Mouse (Mus musculus) thymus, adult 2 months (tissue): ENCODE data around the gene Flnb.

Source experiments
- CTCF ChIP-seq: fragments of 200-500 bp; IDR thresholded peaks from 2 replicates; pipeline ENCODE4 v1.5.1; 2012; ENCODE audit warnings: mild to moderate bottlenecking, control low read depth, low read length, moderate library complexity, borderline replicate concordance; ENCODE audit not compliant: control insufficient read depth, poor library complexity, insufficient read depth; ENCODE audit errors: extremely low read depth
- POLR2A ChIP-seq: fragments of 200-500 bp; IDR thresholded peaks from 2 replicates; pipeline ENCODE4 v1.6.1; 2012; ENCODE audit warnings: mild to moderate bottlenecking, low read length, control low read depth, moderate library complexity; ENCODE audit not compliant: control insufficient read depth, poor library complexity, insufficient read depth; ENCODE audit errors: extremely low read depth

GRCm38 (mm10) chr14:7914461-7914860, 96.7 kb downstream of the Flnb start:
- no peak for TF ChIP-seq POLR2A
- TF ChIP-seq CTCF: no peak
